Mouse (Mus musculus) kidney, adult 2 months (tissue): ENCODE measurements at regions not wholly inside any gene's neighbourhood (a gene's known extent, or its start where the extent isn't known, plus 50 kb on each side); places are given as distances from the start of the nearest gene placed in this dataset.

Experiments used
- DNase-seq: peaks from one replicate; pipeline ENCODE4 v3.0.0; 2021
- H3K27ac ChIP-seq: fragments of 200-500 bp; 2 replicates; pipeline ENCODE4 v1.5.1; 2012; ENCODE audit warnings: low read depth, low read length, control low read depth, inconsistent platforms; ENCODE audit not compliant: insufficient read depth
- H3K27me3 ChIP-seq: fragments of 200-500 bp; replicated peaks from 2 replicates; pipeline ENCODE4 v1.6.1; 2012; ENCODE audit warnings: mild to moderate bottlenecking, moderate library complexity, low read length, inconsistent platforms; ENCODE audit not compliant: control insufficient read depth, insufficient read depth
- H3K36me3 ChIP-seq: fragments of 200-500 bp; 2 replicates; pipeline ENCODE4 v1.6.1; 2012; ENCODE audit warnings: mild to moderate bottlenecking, moderate library complexity, low read length, inconsistent platforms; ENCODE audit not compliant: control insufficient read depth, insufficient read depth
- H3K4me1 ChIP-seq: fragments of 200-500 bp; 2 replicates; pipeline ENCODE4 v1.6.1; 2011; ENCODE audit warnings: low read length; ENCODE audit not compliant: control insufficient read depth, insufficient read depth
- H3K4me3 ChIP-seq: fragments of 200-500 bp; 2 replicates; pipeline ENCODE4 v1.5.1; 2011; ENCODE audit warnings: mild to moderate bottlenecking, low read depth, low read length, control low read depth; ENCODE audit not compliant: insufficient read depth
- CTCF ChIP-seq: fragments of 200-500 bp; conservative IDR thresholded peaks from 2 replicates; pipeline ENCODE4 v1.5.1; 2011; ENCODE audit warnings: low read depth, mild to moderate bottlenecking, control low read depth, low read length, moderate library complexity, mixed read lengths; ENCODE audit not compliant: insufficient read depth, insufficient read length
- POLR2A ChIP-seq: fragments of 200-500 bp; IDR thresholded peaks from one replicate; pipeline ENCODE4 v1.6.1; 2011; ENCODE audit warnings: low read depth, low read length, control low read depth
- WGBS: fragments of 180-500 bp; shearing (Covaris S2); methylation state at CpG from one replicate; pipeline ENCODE4 v1.1.7; 2018; 5-methylcytosine and 5-hydroxymethylcytosine counted together

- TF ChIP-seq CTCF (no peak), POLR2A (no peak)
- no peaks in the 10 kb centered on the region for H3K27me3 ChIP-seq
- 93% methylated on average over 28 of the region's 28 CpGs for WGBS
Observed at GRCm38 (mm10) chr7:67429008-67429873, 56.6 kb upstream of the Mef2a start.

GRCm38 (mm10) chr7:67428388-67428787, 55.7 kb upstream of the Mef2a start:
- no peak for TF ChIP-seq CTCF
- no peaks in the 10 kb centered on the region for H3K27me3 ChIP-seq
- DNase-seq, result no peak
- WGBS, result 82% methylated on average over 3 of the region's 3 CpGs
- H3K36me3 ChIP-seq, result no peaks in the 10 kb centered on the region
- no peak overlapping the region for H3K27ac ChIP-seq
- H3K4me3 ChIP-seq, result no peak overlapping the region
- H3K4me1 ChIP-seq, result no peaks in the 10 kb centered on the region

More at GRCm38 (mm10) chr7:67429008-67429873, 56.6 kb upstream of the Mef2a start:
- H3K36me3 ChIP-seq, result no peaks in the 10 kb centered on the region
- no peak overlapping the region for H3K27ac ChIP-seq
- DNase-seq, result no peak
- H3K4me1 ChIP-seq, result no peaks in the 10 kb centered on the region
- H3K4me3 ChIP-seq, result no peak overlapping the region

- no peaks in the 10 kb centered on the region for H3K36me3 ChIP-seq
- no peaks in the 10 kb centered on the region for H3K27me3 ChIP-seq
- no peak overlapping the region for H3K27ac ChIP-seq
- H3K4me3 ChIP-seq, result no peak overlapping the region
- H3K4me1 ChIP-seq, result no peaks in the 10 kb centered on the region
- no peak for DNase-seq
- TF ChIP-seq CTCF, result no peak
- TF ChIP-seq POLR2A, result no peak
Observed at GRCm38 (mm10) chr7:67426076-67426475, 53.4 kb upstream of the Mef2a start.

GRCm38 (mm10) chr7:67425581-67425980, 52.9 kb upstream of the Mef2a start:
- Histone ChIP-seq H3K4me1 (no peaks in the 10 kb centered on the region), H3K4me3 (no peak overlapping the region), H3K27me3 (no peaks in the 10 kb centered on the region), H3K36me3 (no peaks in the 10 kb centered on the region), H3K27ac (peak overlapping the region; percentile 54)
- 53% methylated on average over 1 of the region's 1 CpGs for WGBS
- TF ChIP-seq POLR2A (no peak), CTCF (no peak)
- DNase-seq, result peak; percentile 19

- Histone ChIP-seq H3K27ac (peak overlapping the region; percentile 63), H3K27me3 (no peaks in the 10 kb centered on the region), H3K4me3 (no peak overlapping the region), H3K4me1 (no peaks in the 10 kb centered on the region), H3K36me3 (no peaks in the 10 kb centered on the region)
- WGBS, result 64% methylated on average over 8 of the region's 8 CpGs
- TF ChIP-seq POLR2A (no peak), CTCF (no peak)
- peak; percentile 74 for DNase-seq
Observed at GRCm38 (mm10) chr7:67424810-67425485, 52.3 kb upstream of the Mef2a start.
